Mouse (Mus musculus): ENCODE measurements at regions not wholly inside any gene's neighbourhood (a gene's known extent, or its start where the extent isn't known, plus 50 kb on each side); places are given as distances from the start of the nearest gene placed in this dataset.

GRCm38 (mm10) chr14:61718392-61719124 lies 111.3 kb downstream of the Kcnrg start:
- TF ChIP-seq CTCF (IDR thresholded peaks at IDR 0.05 in 2 of 3, conservative IDR thresholded peaks at IDR 0.05 in 1 of 3; ENCODE audit: control insufficient read depth in 1 of 3, insufficient read depth in 1 of 3, low read depth in 2 of 3, low read length in 3 of 3, poor library complexity in 1 of 3, severe bottlenecking in 1 of 3) (no peak), POLR2A (IDR thresholded peaks at IDR 0.05; ENCODE audit: control insufficient read depth in 1 of 2, insufficient read depth in 1 of 2, low read depth in 1 of 2, low read length in 2 of 2, poor library complexity in 1 of 2) (no peak), KAT2A (conservative IDR thresholded peaks at IDR 0.05; ENCODE audit: low read depth, low read length) (no peak)

All from MEL (cell line).